Mouse (Mus musculus): ENCODE measurements at regions not wholly inside any gene's neighbourhood (a gene's known extent, or its start where the extent isn't known, plus 50 kb on each side); places are given as distances from the start of the nearest gene placed in this dataset.

GRCm38 (mm10) chr17:22673891-22674622, 73.3 kb downstream of the Vmn2r112 start:
- peak; percentile 72 for DNase-seq (ENCODE audit: low read depth, low spot score)

All from ZHBTc4 (cell line).